Mouse (Mus musculus): Measurements from ENCODE around the gene Nin.

DNA sequence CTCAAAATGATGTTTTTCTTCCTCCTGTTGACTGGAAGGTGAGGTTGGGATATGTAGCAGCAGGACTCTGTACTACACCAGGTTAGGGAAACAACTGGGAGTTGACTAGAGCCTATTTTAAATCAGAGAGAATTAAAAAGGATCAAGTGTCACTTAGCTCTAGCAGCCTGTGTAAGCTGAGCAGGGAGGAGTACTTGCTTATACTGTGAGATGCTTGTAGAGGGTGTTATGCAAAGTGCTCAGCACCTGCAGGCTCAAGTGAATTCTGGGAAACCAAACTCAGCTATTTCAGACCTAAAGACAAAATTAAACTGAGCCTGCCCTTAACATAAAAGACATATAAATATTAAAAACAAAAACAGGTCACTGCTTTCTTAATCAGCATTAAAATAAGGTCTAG, 139.9 kb downstream of the Nin start:
- TF ChIP-seq CTCF (IDR thresholded peaks at IDR 0.05; ENCODE audit: low read depth) (no peak), EP300 (optimal IDR thresholded peaks at IDR 0.05) (no peak)
